Mouse (Mus musculus) stomach, embryonic 14.5 days (tissue): ENCODE measurements at regions not wholly inside any gene's neighbourhood (a gene's known extent, or its start where the extent isn't known, plus 50 kb on each side); places are given as distances from the start of the nearest gene placed in this dataset.
A peak's percentile ranks its signal among the peaks of the same experiment; 100 is the strongest.

Source experiments
- ATAC-seq: fragments of 200-750 bp; cut with Nextera tagmentation; 2 replicates; pipeline ENCODE4 v1.8.0; 2017; ENCODE audit warnings: low read depth, moderate TSS enrichment; ENCODE audit not compliant: insufficient number of reproducible peaks, insufficient read depth, low FRiP score
- H3K27ac ChIP-seq: fragments of 300-500 bp; sonication (generic); 2 replicates; pipeline ENCODE4 v1.5.1; 2014; ENCODE audit warnings: mild to moderate bottlenecking, low read length, moderate library complexity, mixed read lengths
- H3K27me3 ChIP-seq: fragments of 300-500 bp; sonication (generic); 2 replicates; pipeline ENCODE4 v1.6.1; 2014; ENCODE audit warnings: low read length, control low read depth, mixed read lengths; ENCODE audit not compliant: control insufficient read depth, insufficient read depth
- H3K36me3 ChIP-seq: fragments of 300-500 bp; sonication (generic); 2 replicates; pipeline ENCODE4 v1.6.1; 2014; ENCODE audit warnings: mild to moderate bottlenecking, control low read depth, low read length, moderate library complexity, mixed read lengths; ENCODE audit not compliant: control insufficient read depth, insufficient read depth
- H3K4me1 ChIP-seq: fragments of 300-500 bp; sonication (generic); 2 replicates; pipeline ENCODE4 v1.6.1; 2014; ENCODE audit warnings: low read length, control low read depth, mixed read lengths; ENCODE audit not compliant: control insufficient read depth, insufficient read depth
- H3K4me2 ChIP-seq: fragments of 300-500 bp; sonication (generic); replicated peaks from 2 replicates; pipeline ENCODE4 v1.6.1; 2014; ENCODE audit warnings: low read depth, low read length, control low read depth
- H3K4me3 ChIP-seq: fragments of 300-500 bp; sonication (generic); 2 replicates; pipeline ENCODE4 v1.5.1; 2014; ENCODE audit warnings: low read depth, low read length, control low read depth
- H3K9ac ChIP-seq: fragments of 300-500 bp; sonication (generic); replicated peaks from 2 replicates; pipeline ENCODE4 v1.6.1; 2014; ENCODE audit warnings: low read depth, mild to moderate bottlenecking, control low read depth, low read length, moderate library complexity, mixed read lengths
- H3K9me3 ChIP-seq: fragments of 300-500 bp; sonication (generic); 2 replicates; pipeline ENCODE4 v1.6.1; 2016; ENCODE audit warnings: low read depth, low read length, control low read depth; ENCODE audit not compliant: control insufficient read depth
- WGBS: fragments of 180-500 bp; shearing (Covaris S2); extraction: QIAGEN DNeasy Blood & Tissue Kit; methylation state at CpG from one replicate; pipeline ENCODE4 v1.1.7; 2014; 5-methylcytosine and 5-hydroxymethylcytosine counted together

- Histone ChIP-seq H3K4me3 (peak overlapping the region; percentile 3; the same call in 1 of the 2 replicates), H3K36me3 (no peaks in the 10 kb centered on the region), H3K27me3 (no peaks in the 10 kb centered on the region), H3K4me1 (no peaks in the 10 kb centered on the region), H3K9ac (no peak overlapping the region), H3K27ac (peak overlapping the region; percentile 41; the same call in 1 of the 2 replicates), H3K9me3 (no peaks in the 10 kb centered on the region), H3K4me2 (peak overlapping the region; percentile 24)
- no peak for ATAC-seq
- 23% methylated on average over 20 of the region's 20 CpGs for WGBS
Observed at GRCm38 (mm10) chr13:63627184-63627893, 53.9 kb upstream of the Ptch1 start.

- H3K4me3 ChIP-seq, result no peak overlapping the region
- no peak for ATAC-seq
- H3K27ac ChIP-seq, result no peak overlapping the region; the same call in 1 of the 2 replicates
Observed at GRCm38 (mm10) chr13:63627894-63628287, 54.5 kb upstream of the Ptch1 start.

DNA sequence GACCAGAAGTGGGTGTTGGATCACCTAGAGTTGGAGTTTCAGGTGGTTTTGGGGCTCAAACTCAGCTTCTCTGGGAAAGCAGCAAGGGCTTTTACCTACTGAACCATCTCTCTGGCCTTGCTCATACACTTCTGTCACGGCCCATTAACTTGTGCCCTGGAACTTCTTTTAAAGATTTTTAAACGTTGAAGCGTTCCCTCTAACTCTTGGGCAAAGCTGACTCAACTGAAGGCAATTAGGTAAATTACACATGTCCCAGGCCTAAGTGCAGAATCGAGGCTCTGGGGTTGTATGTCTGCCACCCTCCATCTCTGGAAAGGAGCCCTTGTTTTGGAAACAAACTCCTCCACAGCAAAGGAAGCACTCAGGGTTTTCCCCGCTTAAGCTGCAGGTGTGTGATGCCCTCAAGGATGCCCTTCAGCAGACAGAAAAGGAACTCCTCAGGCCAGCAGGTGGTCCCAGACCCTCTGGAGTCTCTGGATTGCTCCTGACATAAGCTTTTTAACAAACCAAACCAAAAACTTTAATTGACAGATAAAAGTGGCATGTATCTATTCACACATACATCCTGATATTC, 58.5 kb upstream of the Ptch1 start:
- Histone ChIP-seq H3K27ac (no peak overlapping the region), H3K4me3 (no peak overlapping the region), H3K27me3 (no peaks in the 10 kb centered on the region), H3K4me2 (no peak overlapping the region), H3K4me1 (no peaks in the 10 kb centered on the region), H3K36me3 (no peaks in the 10 kb centered on the region), H3K9ac (no peak overlapping the region), H3K9me3 (no peaks in the 10 kb centered on the region)
- 38% methylated on average over 5 of the region's 5 CpGs for WGBS
- ATAC-seq, result no peak

More at GRCm38 (mm10) chr13:63627894-63628287, 54.5 kb upstream of the Ptch1 start:
- Histone ChIP-seq H3K27me3 (no peaks in the 10 kb centered on the region), H3K9ac (no peak overlapping the region), H3K4me1 (no peaks in the 10 kb centered on the region), H3K9me3 (no peaks in the 10 kb centered on the region), H3K4me2 (peak overlapping the region; percentile 24), H3K36me3 (no peaks in the 10 kb centered on the region)
- WGBS, result 88% methylated on average over 4 of the region's 4 CpGs

GRCm38 (mm10) chr13:63634294-63634693, 60.9 kb upstream of the Ptch1 start:
- Histone ChIP-seq H3K4me2 (no peak overlapping the region), H3K36me3 (no peaks in the 10 kb centered on the region), H3K27ac (no peak overlapping the region), H3K9ac (no peak overlapping the region), H3K4me3 (no peak overlapping the region), H3K4me1 (no peaks in the 10 kb centered on the region), H3K9me3 (no peaks in the 10 kb centered on the region), H3K27me3 (no peaks in the 10 kb centered on the region)
- WGBS, result 89% methylated on average over 2 of the region's 2 CpGs
- no peak for ATAC-seq

- H3K4me2 ChIP-seq, result no peak overlapping the region
- H3K9me3 ChIP-seq, result no peaks in the 10 kb centered on the region
- no peaks in the 10 kb centered on the region for H3K36me3 ChIP-seq
- WGBS, result 25% methylated on average over 12 of the region's 12 CpGs
- H3K27me3 ChIP-seq, result no peaks in the 10 kb centered on the region
- ATAC-seq, result peak; percentile 69; the same call in 1 of the 2 replicates
- H3K27ac ChIP-seq, result peak overlapping the region; percentile 66; the same call in 1 of the 2 replicates
- H3K4me3 ChIP-seq, result no peak overlapping the region
- H3K4me1 ChIP-seq, result peaks cover 15% of the 10 kb centered on the region
- no peak overlapping the region for H3K9ac ChIP-seq
Observed at GRCm38 (mm10) chr13:63641649-63642226, 68.3 kb upstream of the Ptch1 start.

DNA sequence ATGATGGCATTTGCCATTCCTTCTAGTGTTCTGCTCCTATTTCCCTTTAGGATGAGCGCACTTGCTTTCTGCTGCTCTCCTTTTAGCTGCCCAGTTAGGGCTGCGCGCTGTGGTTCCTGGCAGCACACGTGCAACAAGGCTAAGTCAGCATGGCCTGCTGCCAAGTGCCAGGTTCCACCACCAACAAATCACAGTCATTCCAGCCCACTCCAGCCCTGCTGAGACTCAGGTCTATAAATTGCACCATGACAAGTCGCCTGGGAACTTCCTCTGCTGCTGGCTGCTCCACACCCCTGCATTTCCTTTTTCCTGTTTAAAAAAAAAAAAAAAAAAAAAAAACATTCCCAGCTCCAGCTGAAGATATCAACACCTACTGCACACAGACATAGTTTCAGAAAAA, 69.2 kb upstream of the Ptch1 start:
- H3K27me3 ChIP-seq, result no peaks in the 10 kb centered on the region
- ATAC-seq, result peak; percentile 66; the same call in 1 of the 2 replicates
- H3K9me3 ChIP-seq, result no peaks in the 10 kb centered on the region
- peak overlapping the region; percentile 70 for H3K27ac ChIP-seq
- no peak overlapping the region for H3K9ac ChIP-seq
- H3K4me3 ChIP-seq, result no peak overlapping the region
- WGBS, result 42% methylated on average over 5 of the region's 5 CpGs
- H3K4me1 ChIP-seq, result peaks cover 15% of the 10 kb centered on the region
- no peaks in the 10 kb centered on the region for H3K36me3 ChIP-seq
- H3K4me2 ChIP-seq, result no peak overlapping the region

- Histone ChIP-seq H3K9me3 (no peaks in the 10 kb centered on the region), H3K4me2 (no peak overlapping the region), H3K36me3 (no peaks in the 10 kb centered on the region), H3K27me3 (no peaks in the 10 kb centered on the region), H3K9ac (no peak overlapping the region), H3K4me3 (no peak overlapping the region), H3K4me1 (peaks cover 15% of the 10 kb centered on the region), H3K27ac (peak overlapping the region; percentile 70; the same call in 1 of the 2 replicates)
- WGBS, result 36% methylated on average over 2 of the region's 2 CpGs
- no peak for ATAC-seq
Observed at GRCm38 (mm10) chr13:63643394-63643793, 70.0 kb upstream of the Ptch1 start.

DNA sequence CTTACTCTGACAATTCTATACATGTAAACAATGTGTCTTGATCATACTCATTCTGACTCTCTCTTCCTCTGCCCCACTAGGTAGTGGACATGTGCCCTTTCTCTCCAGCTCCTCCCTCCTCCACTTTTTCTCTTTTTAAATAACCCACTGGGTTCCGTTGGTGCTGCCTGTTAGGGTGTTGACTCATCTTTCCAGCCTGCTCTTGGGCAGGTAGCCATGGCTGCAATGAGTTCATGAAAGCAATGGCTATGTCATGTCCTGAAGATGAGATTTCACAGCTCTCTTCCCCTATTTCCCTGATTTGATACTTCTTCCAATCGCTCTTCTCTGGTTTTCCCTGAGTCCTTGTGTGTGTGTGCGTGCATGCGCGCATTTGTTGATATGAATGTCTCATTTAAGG, 70.9 kb upstream of the Ptch1 start:
- Histone ChIP-seq H3K27me3 (no peaks in the 10 kb centered on the region), H3K27ac (no peak overlapping the region), H3K4me2 (no peak overlapping the region), H3K36me3 (no peaks in the 10 kb centered on the region), H3K9ac (no peak overlapping the region), H3K4me3 (no peak overlapping the region), H3K4me1 (peaks cover 15% of the 10 kb centered on the region), H3K9me3 (no peaks in the 10 kb centered on the region)
- 91% methylated on average over 5 of the region's 5 CpGs for WGBS
- ATAC-seq, result no peak
